Mouse (Mus musculus) left cerebral cortex, postnatal 36 days (tissue): ENCODE data around the gene Tmem201. TPM values are rescaled to one million over a fixed set of nuclear protein-coding genes. Genes with fewer than 3 reads are reported as not detected.
A peak's percentile ranks its signal among the peaks of the same experiment; 100 is the strongest.

Source experiments
- DNase-seq, 2 experiments: peaks; one replicate each; pipeline ENCODE4 v3.0.0; 2021 to 2022; ENCODE audit warnings: low spot score in 2 of 2, mixed read lengths in 1 of 2
- intact Hi-C: fragments of 180-260 bp; cut with DNase I; formaldehyde crosslinking; loops from one replicate; pipeline ENCODE4 v1.15.1; 2025
- total RNA-seq, 2 experiments: library from RNA; stranded (reverse); gene quantifications; 2 replicates each; pipeline ENCODE4 v1.2.3; 2021

The Tmem201 gene
- total RNA-seq, 2 experiments from 2014 or later = 63.8 to 66.4 TPM

DNA sequence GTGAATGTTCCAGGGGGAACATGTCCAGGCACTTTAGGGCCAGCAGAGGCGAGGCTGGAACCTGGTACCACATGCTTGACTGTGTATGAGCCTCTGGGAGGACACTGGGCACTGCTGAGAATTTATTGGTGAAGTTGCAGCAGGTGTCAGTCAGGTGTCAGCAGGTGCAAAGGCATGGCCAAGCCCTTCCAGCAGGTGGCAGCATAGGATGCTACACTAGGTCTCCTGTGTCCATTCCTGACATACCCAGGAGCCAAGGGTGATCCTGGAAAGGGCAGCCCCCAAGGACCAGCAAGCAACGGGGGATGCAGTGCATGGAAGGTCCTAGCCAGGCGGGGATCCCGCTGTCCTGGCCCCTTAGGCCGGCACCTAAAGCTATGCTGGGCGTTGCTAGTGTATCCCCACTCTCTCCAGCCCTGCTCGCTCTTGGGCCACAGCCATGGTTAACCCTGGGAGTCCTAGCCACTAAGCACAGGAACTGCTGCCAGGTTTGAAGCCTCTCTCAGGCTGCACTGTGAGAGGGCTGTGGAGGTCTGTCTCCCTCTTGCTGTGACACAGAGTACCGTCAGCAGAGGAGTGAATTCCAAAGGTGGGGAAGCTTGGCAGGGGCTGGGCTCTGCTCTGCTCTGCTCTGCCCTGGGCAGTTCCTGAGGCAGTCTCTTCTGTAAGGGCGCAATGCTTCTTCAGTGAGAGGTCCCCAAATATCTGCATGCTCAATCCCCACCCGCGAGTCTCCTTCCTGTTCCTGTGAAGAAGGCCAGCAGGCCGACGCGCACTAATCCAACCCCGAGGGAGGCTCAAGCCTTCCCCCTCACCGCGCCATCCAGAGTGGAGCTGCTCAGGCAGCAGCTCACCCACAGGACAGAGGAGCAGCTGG lies 13.8 kb downstream of the Tmem201 start:
- intact Hi-C loops = no loop called here

DNA sequence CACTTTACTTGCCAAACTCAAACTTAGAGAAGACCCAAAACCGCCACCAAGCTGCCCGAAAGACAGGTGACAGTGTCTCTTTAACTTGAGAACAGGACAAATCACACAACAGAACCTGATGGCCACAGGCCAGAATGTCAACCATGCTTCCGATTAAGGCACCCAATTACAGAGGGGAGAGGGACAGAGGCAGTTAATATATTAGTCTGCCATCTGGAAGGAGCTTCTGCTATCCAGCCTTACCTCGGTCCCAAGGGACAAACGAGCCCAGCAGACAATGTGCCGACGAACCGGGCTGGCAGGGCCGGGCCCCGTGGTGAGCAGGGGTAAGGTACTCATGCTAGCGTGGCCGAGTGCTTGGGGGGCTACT lies 14.8 kb downstream of the Tmem201 start:
- no peak for DNase-seq
- intact Hi-C loops = no loop called here

More for the DNA sequence above, 13.8 kb downstream of the Tmem201 start:
- DNase-seq = no peak

DNA sequence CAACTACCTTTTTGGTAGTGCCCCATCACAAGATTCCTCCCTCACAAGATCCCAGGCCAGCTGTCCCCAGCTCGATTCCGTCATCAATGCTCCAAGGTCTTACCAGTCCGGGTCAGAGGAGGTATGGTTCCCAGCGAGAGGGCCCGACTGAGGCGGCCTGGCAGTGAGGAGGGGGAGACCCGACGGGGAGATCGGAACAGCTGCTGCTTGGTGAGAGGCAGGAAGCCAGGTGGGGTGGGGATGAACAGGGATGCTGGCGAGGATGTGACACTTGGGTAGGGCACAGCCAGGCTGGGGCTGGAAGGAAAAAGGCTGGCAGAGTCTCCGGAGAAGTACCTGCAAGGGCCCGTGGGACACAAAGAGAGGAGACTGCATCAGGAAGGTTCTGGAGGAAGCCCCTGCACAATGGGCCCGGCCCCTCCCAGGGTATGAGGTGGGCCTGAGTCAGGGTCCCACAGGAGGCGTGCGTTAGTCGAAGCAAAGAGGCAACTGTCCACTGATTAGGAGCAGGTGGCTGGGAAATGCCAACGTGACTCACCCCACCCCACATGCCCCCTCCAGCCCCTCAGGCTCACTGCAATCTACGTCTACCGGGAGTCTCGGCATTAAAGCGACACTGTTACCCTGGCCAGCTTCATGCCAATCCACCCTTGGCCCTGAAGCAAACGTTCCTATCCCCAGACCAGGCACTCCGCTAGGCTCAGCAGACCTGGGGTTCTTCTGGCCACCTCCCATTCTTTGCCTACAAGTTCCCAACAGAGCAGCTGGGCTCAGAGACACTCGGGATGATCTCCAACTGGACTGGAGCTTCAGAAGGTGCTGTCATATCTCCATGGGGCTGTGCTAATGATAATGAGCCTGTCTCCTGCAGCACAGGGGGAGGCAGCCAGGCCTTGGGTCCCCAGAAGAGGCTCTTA lies 15.5 kb downstream of the Tmem201 start:
- intact Hi-C loops = no loop called here
- DNase-seq = no peak

DNA sequence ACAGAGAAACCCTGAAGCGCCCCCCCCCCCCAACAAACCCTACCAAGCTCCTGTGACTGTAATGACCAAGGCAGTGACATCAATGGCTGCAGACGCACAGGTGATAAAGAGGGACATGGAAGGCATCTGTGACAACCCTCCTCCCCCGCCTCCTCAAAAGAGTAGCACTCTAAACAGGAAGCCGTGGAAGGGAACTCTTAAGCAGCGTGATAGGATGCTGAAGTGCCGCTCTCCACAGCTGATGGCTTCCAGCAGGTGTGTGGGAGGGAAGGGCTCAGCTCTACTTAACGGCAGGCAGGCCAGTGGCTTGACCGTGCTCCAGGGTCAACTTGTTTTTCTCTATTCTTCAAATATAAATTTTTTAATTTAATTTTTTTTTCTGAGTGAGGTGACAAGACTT lies 16.7 kb downstream of the Tmem201 start:
- DNase-seq = no peak
- intact Hi-C loops = no loop called here

DNA sequence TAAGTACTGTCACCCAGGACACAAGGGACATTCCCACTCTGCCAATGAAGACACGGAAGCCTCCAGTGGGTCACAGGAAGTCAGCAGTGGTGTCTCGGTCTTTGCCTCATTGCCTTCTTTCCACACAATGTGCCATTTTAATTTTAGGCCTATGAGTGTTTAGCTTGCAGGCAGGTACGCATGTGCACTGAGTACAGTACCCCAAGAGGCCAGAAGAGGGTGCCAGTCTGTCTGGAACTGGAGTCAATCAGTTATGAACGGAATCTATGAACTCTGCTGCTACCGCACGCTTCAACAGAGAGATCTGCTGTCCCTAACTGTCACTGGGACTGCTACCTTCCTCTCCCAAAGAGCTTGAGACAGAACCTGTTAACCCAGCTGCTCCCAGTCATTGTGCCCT lies 18.2 kb downstream of the Tmem201 start:
- intact Hi-C loops = no loop called here
- no peak for DNase-seq

DNA sequence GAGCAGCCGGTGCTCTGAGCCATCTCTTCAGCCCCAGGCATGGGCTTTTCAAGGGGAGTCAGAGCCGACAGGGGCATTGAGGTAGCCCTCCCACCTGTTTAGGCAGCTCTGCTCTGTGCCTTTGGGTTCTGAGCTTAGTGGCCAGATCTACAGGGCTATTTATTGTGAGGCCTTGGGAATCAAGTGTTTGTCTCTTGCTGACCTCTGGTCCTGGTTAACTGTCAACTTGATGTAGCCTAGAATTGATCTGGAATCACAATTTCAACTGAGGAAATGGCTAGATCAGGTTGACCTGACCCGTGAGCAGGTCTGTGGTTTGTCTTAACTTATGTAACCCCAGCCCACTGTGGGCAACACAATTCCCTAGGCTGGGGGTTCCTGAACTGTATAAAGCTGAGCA lies 23.3 kb downstream of the Tmem201 start:
- intact Hi-C loops = loop anchor here (5.0 kb wide), 1 partner anchor 167 kb away; no protein-coding TSS in a partner anchor
- DNase-seq = no peak

DNA sequence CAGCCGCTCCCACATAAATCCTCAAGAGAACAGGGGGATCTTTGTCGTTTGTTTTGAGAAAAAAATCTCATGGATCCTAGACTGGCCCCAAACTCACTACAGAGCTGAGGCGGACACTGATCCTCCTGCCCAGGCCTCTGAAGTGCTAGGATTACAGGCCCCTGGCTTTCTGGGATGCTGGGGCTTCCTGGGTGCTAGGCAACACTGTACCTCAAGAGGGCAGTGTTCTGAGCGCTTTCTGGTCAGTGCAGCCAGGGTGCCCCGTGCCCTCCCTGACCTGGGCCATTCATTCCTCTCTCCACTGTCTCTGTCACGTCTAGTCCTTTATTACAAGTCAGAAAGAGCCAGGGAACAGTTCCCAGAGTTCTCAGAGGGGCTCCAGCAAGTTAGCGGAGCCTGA lies 25.9 kb downstream of the Tmem201 start:
- DNase-seq = no peak
- intact Hi-C loops = loop anchor here (2.0 to 5.0 kb wide), 2 partner anchors 61 to 165 kb away; no protein-coding TSS in a partner anchor

DNA sequence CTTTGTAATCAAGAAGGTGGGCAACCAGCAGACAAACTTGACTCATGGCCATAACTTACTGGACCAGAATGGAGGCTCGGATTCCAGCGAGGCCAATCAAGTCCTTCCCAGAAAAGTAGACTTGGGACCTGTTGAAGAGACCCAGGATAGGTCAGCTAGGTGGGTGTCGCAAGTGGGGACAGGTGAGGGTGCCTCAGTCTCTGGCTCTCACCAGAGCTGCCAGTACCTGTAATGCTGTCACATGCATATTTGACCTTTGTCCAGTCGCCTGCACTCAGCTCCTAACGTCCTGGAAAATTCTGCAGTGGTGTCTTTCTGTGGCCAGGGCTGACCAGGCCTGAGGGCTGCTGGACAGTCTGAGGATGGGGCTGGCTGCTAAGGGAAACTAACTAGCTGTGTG lies 26.4 kb downstream of the Tmem201 start:
- DNase-seq = no peak
- intact Hi-C loops = loop anchor here (2.0 to 5.0 kb wide), 2 partner anchors 61 to 164 kb away; no protein-coding TSS in a partner anchor

DNA sequence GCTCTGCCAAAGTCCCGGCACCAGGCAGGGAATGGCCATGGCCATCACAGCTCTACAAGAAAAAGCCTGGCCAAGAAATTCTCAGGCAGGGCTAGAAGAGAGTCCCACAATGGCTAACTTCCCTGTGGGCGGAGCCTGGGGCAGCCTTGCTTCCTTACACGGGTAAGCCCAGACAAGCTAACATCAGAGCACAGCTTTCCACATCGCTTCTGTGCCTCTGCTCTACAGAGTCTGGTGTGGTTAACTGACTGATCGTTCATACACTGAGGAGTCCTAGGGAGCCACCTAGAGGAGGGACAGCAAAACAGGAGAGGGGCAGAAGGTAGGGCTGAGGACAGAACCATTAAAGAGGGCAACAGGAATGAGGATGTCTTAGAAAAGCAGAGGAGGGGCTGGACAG lies 27.3 kb downstream of the Tmem201 start:
- DNase-seq = no peak
- intact Hi-C loops = loop anchor here (2.0 to 5.0 kb wide), 2 partner anchors 60 to 163 kb away; no protein-coding TSS in a partner anchor

DNA sequence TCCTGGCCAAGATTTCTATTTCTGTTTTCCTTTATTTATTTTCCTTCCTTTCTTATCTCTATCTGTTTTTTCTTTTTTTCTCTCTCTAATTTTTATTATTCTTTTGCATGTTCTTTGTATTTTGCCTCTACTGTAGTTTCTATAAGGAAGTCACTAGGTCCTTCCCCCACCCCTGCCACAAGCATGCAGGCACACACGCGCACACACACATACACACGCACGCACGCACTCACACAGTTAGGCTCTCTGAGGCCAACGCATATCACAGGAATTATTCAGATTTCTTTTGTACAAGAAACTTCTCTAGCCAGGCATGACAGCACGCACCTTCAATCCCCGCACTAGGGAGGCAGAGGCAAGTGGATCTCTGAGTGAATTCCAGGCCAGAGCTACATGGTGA lies 31.9 kb downstream of the Tmem201 start:
- intact Hi-C loops = no loop called here
- no peak for DNase-seq

DNA sequence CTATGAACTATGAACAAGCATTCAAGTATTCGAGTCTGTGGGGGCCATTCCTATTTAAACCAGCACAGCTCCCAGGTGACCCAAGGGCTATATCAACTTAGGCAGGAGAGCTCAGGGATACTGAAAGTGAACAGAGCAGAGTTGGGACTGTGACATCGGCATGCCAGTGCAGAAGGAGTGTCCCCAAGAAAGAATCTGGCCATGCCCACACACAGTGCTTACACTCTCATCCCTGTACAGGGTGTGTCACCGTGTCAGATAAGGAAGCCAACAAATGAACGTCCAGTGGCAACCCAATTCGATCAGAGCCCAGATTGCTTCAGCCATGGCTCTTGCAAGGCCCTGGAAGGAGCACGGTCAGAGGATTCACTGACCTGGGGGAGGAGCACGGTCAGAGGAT lies 32.5 kb downstream of the Tmem201 start:
- no peak for DNase-seq
- intact Hi-C loops = no loop called here

DNA sequence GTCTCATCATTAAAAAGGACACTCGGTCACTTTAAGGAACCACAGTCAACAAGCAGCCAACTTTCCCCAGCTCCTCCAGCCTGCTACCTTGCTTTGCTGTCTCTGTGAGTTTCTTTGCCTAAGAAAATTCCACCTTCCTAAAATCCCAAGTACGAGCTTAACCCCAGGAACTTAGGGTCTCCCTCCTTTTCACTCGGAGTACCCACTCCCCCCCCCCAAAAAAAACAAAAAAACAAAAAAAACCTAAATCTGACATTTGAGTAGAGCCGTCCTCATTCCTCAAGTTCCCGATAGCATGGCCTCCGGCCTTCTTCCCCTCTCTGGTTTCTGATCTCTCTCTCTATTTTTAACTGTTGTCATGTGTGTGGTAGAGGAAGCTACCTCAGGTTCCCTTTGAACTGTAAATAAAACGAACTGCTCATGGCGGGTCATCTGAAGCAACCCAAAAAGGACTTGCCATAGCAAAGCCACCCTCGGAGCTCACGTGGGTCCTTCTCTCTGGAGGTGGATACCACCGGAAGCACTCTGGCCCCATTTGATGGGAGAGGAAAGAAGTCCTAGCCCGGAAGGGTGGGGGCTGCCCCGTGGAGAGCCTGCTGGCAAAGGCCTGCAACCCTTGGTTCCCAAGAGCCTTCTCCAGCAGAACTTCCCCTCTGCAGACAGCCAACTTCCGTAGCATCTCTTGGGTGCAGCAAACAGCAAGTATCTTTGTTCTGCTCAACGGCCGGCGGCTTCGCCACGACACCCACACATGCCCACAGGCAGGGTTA lies 35.4 kb downstream of the Tmem201 start, which contains the start of gene Pik3cd:
Pik3cd (minus strand) TSS at position 362 of the 770 bp plus-strand sequence.
- DNase-seq = no peak
- intact Hi-C loops = no loop called here

DNA sequence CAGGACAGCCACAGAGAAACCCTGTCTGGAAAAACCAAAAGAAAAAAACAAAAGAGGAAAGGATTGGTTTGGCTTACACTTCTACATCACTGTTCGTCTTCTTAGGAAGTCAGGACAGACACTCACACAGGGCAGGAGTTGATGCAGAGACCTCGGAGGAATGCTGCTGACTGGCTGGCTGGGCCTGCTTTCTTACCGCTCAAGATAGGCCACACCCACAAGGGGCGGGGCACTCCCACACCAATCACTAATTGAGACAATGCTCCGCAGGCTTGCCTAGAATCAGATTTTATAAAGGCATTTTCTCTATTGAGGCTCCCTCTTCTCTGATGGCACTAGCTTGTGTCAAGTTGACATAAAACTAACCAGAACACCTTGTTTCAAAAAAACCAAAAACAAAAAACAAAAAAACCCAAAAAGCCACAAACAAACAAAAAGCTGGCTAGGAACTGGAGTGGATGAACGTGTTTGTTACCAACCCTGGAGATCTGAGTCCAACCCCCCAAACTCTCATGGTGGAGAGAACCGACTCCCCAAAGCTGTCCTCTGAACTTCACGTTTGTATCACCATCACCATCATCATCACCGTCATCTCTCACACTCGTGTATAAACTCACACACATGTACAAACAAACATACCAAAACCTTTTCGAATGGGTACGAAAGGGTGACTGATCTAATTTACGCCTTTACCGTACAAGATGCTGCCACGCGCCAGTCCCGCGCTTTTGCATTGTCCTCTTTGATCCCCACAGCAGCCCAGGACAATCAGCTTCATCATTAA lies 36.2 kb downstream of the Tmem201 start:
- intact Hi-C loops = no loop called here
- DNase-seq = no peak

DNA sequence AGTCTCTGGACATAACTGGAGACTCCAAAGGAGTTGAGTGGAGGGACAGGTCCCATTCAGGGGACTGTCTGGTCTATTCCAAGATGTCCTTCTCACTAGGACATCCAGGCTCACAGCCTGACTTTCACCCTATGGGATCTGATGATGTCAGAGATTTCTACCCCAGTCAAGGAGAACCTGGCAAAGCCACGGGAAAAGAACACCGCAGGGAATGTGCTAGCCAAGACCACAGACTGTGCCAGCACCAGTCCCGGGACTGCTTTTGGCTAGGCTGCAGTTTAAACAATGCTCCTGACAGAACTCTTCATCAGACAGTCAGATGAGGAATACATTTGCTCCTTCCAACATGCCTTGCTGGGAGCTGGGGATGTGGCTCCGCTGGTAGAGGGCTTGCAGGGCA lies 37.9 kb downstream of the Tmem201 start:
- intact Hi-C loops = no loop called here
- DNase-seq = no peak

DNA sequence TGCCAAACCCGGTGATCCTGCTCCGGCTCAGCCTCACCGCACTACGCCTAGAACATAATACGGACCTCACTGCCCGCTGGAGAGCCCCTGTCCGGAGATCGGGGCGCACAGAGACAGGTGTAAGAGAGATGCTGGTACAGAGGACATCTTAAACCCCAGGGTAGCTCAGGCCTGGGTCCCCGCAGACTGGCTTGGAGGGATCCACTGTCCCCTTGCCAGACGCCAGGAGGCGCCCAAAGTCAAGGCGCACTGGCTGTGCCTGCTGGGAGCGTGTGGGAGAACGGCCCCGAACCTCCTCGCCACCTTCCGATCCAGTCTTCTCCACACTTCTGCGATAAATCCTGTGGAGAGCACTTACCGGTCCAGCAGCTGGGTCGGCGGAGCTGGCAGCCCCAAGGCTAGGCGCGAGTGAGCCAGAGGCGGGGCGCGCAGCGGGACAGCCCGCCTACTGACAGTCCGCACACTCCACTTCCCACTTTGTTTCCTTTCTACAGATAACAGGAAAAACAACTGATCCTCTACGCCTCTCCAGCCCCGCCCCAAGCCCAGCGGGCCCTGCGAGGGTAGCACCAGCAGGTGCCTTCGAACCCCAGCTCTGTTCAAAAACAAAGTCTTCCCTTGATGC lies 39.5 kb downstream of the Tmem201 start:
- intact Hi-C loops = no loop called here
- DNase-seq = peak; percentile 25 to 29

DNA sequence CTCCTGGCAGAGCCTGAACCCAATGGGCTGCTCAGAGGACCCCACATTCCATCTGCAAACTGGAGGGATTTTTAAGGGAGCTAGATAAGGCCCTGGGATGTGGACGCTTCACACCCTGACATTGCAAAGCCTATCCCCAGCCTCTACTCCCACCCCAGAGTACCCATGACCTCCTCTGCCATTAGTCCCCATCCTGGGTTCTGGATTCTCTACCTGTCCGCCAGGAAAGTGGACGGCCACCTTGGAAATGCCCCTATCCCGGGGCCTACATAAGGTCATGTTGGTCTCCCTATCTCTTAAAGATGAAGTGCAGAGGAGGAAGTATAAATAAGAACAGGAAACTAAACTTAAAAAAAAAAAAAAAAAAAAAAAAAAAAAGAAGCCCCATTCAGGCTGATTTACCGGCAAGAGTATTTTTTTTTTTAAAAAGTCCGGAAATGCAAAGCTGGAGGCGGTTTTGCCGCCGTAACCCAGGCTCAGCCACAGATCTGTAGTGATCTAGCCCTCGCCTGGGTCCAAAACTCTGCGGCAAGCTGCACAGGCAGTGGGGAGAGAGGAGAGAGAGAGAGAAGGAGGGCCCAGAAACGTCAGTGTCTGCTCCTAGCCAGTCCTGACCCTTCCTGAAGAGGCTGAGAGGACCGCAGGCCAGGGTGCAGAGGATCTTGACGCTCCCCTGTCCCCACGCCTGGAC lies 40.2 kb downstream of the Tmem201 start:
- no peak for DNase-seq
- intact Hi-C loops = no loop called here

DNA sequence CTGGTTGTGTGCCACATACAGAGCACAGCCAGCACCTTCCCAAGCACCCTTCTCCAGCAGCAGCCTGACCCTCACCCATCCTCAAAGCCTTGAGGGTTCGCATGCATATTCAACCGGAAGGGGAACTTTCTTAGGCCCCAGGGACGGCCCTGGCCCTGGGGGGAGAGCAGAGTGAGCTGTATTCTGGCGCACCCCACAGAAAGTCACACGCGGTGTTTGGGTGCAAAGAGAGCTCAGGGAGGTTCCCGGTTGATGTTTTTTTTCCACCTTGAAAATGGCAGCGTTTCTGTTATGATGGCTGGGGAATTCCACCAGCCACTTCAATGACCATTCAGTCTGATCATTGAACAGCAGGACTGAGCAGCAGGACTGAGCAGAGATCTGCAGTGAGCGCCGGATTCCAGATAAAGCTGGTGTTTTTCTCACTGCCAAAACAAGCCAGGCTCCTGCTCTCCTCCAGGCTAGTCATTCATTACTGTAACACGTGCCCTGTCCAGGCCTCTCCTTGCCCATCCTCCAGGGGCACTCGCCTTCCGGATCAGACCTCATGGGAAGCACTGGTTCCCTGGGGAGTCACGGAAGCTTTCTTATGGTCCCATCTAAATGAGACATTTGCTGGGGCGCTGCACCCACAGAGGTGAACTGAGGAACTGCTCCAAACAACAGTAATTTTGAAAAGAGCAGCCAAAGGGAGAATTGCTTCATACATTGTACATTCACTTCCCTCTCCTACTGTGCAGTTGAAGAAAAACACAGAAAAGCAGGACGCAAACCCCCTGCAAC lies 41.5 kb downstream of the Tmem201 start:
- no peak for DNase-seq
- intact Hi-C loops = no loop called here
